Mouse (Mus musculus): ENCODE measurements around the gene Casp6. TPM values are rescaled to one million over a fixed set of nuclear protein-coding genes. Genes with fewer than 3 reads are reported as not detected.

Gene Casp6
- polyA plus RNA-seq, 1 experiment from 2014 or later = 16.5 TPM

GRCm38 (mm10) chr3:129953296-129953695 is 52.1 kb downstream of the Casp6 start:
- Histone ChIP-seq H3K9me3 (replicated peaks; ENCODE audit: control insufficient read depth, low read length, poor library complexity, severe bottlenecking) (no peaks in the 10 kb centered on the region), H3K27ac (ENCODE audit: low read length) (no peak overlapping the region), H3K9ac (ENCODE audit: low read depth, low read length) (no peak overlapping the region), H3K36me3 (ENCODE audit: control insufficient read depth, insufficient read depth, low read length) (no peaks in the 10 kb centered on the region), H3K4me2 (ENCODE audit: low read length) (no peak overlapping the region), H3K27me3 (ENCODE audit: control insufficient read depth, insufficient read depth, low read depth, low read length) (no peaks in the 10 kb centered on the region), H3K4me3 (ENCODE audit: low read depth, low read length) (no peak overlapping the region), H3K4me1 (ENCODE audit: control insufficient read depth, insufficient read depth, low read length) (no peaks in the 10 kb centered on the region)
- WGBS = 87% methylated on average over 4 of the region's 4 CpGs
- ATAC-seq = no peak

GRCm38 (mm10) chr3:129962533-129962932 is 61.3 kb downstream of the Casp6 start:
- Histone ChIP-seq H3K9me3 (replicated peaks; ENCODE audit: control insufficient read depth, low read length, poor library complexity, severe bottlenecking) (no peaks in the 10 kb centered on the region), H3K4me1 (ENCODE audit: control insufficient read depth, insufficient read depth, low read length) (no peaks in the 10 kb centered on the region), H3K4me2 (ENCODE audit: low read length) (no peak overlapping the region), H3K27me3 (ENCODE audit: control insufficient read depth, insufficient read depth, low read depth, low read length) (no peaks in the 10 kb centered on the region), H3K27ac (ENCODE audit: low read length) (no peak overlapping the region), H3K36me3 (ENCODE audit: control insufficient read depth, insufficient read depth, low read length) (no peaks in the 10 kb centered on the region), H3K4me3 (ENCODE audit: low read depth, low read length) (no peak overlapping the region), H3K9ac (ENCODE audit: low read depth, low read length) (no peak overlapping the region)
- no peak for ATAC-seq
- WGBS = 71% methylated on average over 8 of the region's 8 CpGs

Other genes with a start within 250 kb of the Casp6 start
- 1.8 and 2.2 TPM in 2 replicates for gene Egf, start 146.1 kb upstream of the Casp6 start, polyA plus RNA-seq (2015; fragmentation: Nextera tagmentation; extraction: Ambion mirVana)
- gene Lrit3, start 97.4 kb upstream of the Casp6 start, polyA plus RNA-seq (2015; fragmentation: Nextera tagmentation; extraction: Ambion mirVana) = not detected in 2 replicates
- 0.16 and 0.19 TPM in 2 replicates for gene Rrh, start 78.8 kb upstream of the Casp6 start, polyA plus RNA-seq (2015; fragmentation: Nextera tagmentation; extraction: Ambion mirVana)
- 34.7 and 34.9 TPM in 2 replicates for gene Gar1, start 70.0 kb upstream of the Casp6 start, polyA plus RNA-seq (2015; fragmentation: Nextera tagmentation; extraction: Ambion mirVana)
- gene Cfi, start 65.5 kb upstream of the Casp6 start, polyA plus RNA-seq (2015; fragmentation: Nextera tagmentation; extraction: Ambion mirVana) = 0.39 and 0.45 TPM in 2 replicates
- 38.4 and 39.4 TPM in 2 replicates for gene Pla2g12a, start 22.8 kb upstream of the Casp6 start, polyA plus RNA-seq (2015; fragmentation: Nextera tagmentation; extraction: Ambion mirVana)
- 4.6 and 7.3 TPM in 2 replicates for gene Mcub, start 68.8 kb downstream of the Casp6 start, polyA plus RNA-seq (2015; fragmentation: Nextera tagmentation; extraction: Ambion mirVana)
- gene Sec24b, start 160.1 kb downstream of the Casp6 start, polyA plus RNA-seq (2015; fragmentation: Nextera tagmentation; extraction: Ambion mirVana) = 31.0 and 32.9 TPM in 2 replicates
- 13.9 and 15.1 TPM in 2 replicates for gene Col25a1, start 230.1 kb downstream of the Casp6 start, polyA plus RNA-seq (2015; fragmentation: Nextera tagmentation; extraction: Ambion mirVana)

All from midbrain, embryonic 16.5 days (tissue).